Mouse (Mus musculus) c-Kit-positive CD71-positive TER-119-negative erythroid progenitor cells, embryonic 14.5 days (primary cell): Measurements from ENCODE around the gene Lrp1.
A peak's percentile ranks its signal among the peaks of the same experiment; 100 is the strongest.

Source experiments
- DNase-seq: peaks from one replicate; pipeline ENCODE4 v3.0.0-alpha.2; 2013; ENCODE audit warnings: low read depth

Gene Lrp1

GRCm38 (mm10) chr10:127592850-127593249, 28.1 kb downstream of the Lrp1 start:
- DNase-seq, result no peak

GRCm38 (mm10) chr10:127592423-127592822, 28.5 kb downstream of the Lrp1 start:
- no peak for DNase-seq

- DNase-seq, result no peak
Measured at GRCm38 (mm10) chr10:127591514-127591913, 29.4 kb downstream of the Lrp1 start.

GRCm38 (mm10) chr10:127590831-127591451, 30.0 kb downstream of the Lrp1 start:
- DNase-seq, result no peak

- no peak for DNase-seq
Measured at GRCm38 (mm10) chr10:127590256-127590655, 30.7 kb downstream of the Lrp1 start.

GRCm38 (mm10) chr10:127587776-127588175, 33.2 kb downstream of the Lrp1 start:
- DNase-seq, result no peak

GRCm38 (mm10) chr10:127586209-127586608, 34.7 kb downstream of the Lrp1 start:
- DNase-seq, result no peak

GRCm38 (mm10) chr10:127585598-127585997, 35.4 kb downstream of the Lrp1 start:
- no peak for DNase-seq

- no peak for DNase-seq
Measured at GRCm38 (mm10) chr10:127583649-127584048, 37.3 kb downstream of the Lrp1 start.

- DNase-seq, result no peak
Measured at GRCm38 (mm10) chr10:127581291-127581690, 39.7 kb downstream of the Lrp1 start.

- DNase-seq, result no peak
Measured at GRCm38 (mm10) chr10:127577982-127578381, 43.0 kb downstream of the Lrp1 start.

GRCm38 (mm10) chr10:127577156-127577555, 43.8 kb downstream of the Lrp1 start:
- DNase-seq, result no peak

GRCm38 (mm10) chr10:127576381-127576961, 44.5 kb downstream of the Lrp1 start:
- DNase-seq, result no peak

GRCm38 (mm10) chr10:127575741-127576140, 45.2 kb downstream of the Lrp1 start:
- DNase-seq, result no peak

GRCm38 (mm10) chr10:127572281-127572680, 48.7 kb downstream of the Lrp1 start:
- DNase-seq, result no peak

GRCm38 (mm10) chr10:127570937-127571641, 49.9 kb downstream of the Lrp1 start:
- DNase-seq, result no peak

GRCm38 (mm10) chr10:127570384-127570783, 50.6 kb downstream of the Lrp1 start:
- peak; percentile 73 for DNase-seq

GRCm38 (mm10) chr10:127569450-127569849, 51.5 kb downstream of the Lrp1 start:
- peak; percentile 67 for DNase-seq

- no peak for DNase-seq
Measured at GRCm38 (mm10) chr10:127566553-127567326, 54.2 kb downstream of the Lrp1 start.

GRCm38 (mm10) chr10:127564301-127564700, 56.6 kb downstream of the Lrp1 start:
- no peak for DNase-seq

GRCm38 (mm10) chr10:127563840-127564239, 57.1 kb downstream of the Lrp1 start:
- DNase-seq, result no peak

GRCm38 (mm10) chr10:127561145-127561544, 59.8 kb downstream of the Lrp1 start:
- no peak for DNase-seq

- no peak for DNase-seq
Measured at GRCm38 (mm10) chr10:127557397-127557796, 63.6 kb downstream of the Lrp1 start.
